9 mouse cellular contexts compared by ENCODE assay signal in the genomic region with DNA sequence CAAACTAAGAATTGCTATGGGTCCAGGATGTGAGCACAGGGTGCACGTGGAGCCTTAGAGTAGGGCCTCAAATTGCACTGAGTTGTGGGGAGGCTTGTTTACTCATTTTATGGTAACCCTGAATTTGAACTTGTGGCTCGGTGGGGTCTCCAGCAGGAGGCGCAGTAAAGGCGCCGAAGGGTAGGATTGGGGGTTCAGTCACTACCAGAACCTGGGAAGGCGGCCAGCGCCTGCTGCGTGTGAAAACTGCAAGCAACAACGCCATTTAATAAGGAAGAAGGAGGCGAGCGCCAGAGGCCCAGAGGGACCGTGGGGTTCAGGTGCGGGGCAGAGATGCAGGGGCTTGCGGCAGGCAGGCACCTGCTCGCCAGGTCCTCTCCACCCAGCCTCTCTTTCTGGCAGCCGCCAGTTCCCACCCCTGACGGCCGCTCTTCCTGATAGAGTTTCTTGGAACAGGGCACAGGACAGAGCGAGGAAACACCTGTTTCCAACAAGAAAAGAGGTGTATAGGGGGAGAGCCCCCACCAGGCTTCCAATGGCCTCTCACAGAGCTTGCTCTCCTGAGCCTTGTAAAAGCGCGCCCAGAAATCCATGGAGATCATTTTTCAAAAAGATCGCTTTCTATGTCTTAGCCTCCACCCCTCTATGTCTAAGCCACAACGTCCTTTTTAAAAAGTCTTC. TPM values are rescaled to one million over a fixed set of nuclear protein-coding genes. Genes with fewer than 3 reads are reported as not detected.
DNase-seq lines count a peak whose midpoint lies in the region; ATAC-seq lines count a peak whose summit lies in the region.
"Had no signal": no experiment of that assay in that cellular context is flagged by ENCODE, and none has a peak within 500 bp of the region (broad histone marks: within the 10 kb centered on the region; RNA-seq: fewer than 3 reads in every experiment).

No protein-coding gene starts in this region.

- peak overlapping the region; percentile 44 for H3K4me3 ChIP-seq in embryonic facial prominence, embryonic 14.5 days (ENCODE audit: low read depth, low read length)
- peak overlapping the region; percentile 40 for H3K4me3 ChIP-seq in hindbrain, embryonic 13.5 days

- H3K27ac ChIP-seq in embryonic facial prominence, embryonic 14.5 days (replicated peaks; ENCODE audit: low read depth, low read length), result no peak overlapping the region
- H3K27ac ChIP-seq in hindbrain, embryonic 13.5 days, result no peak overlapping the region

- 19% methylated on average over 15 of the region's 23 CpGs for WGBS in embryonic facial prominence, embryonic 14.5 days
- WGBS in hindbrain, embryonic 13.5 days, result 13% methylated on average over 23 of the region's 23 CpGs

- H3K9ac ChIP-seq in embryonic facial prominence, embryonic 14.5 days (ENCODE audit: low read depth, low read length), result peak overlapping the region; percentile 61; the same call in 1 of the 2 replicates
- 0 out of 2 replicates have a peak overlapping the region, but pooled peaks have one; percentile 35 for H3K9ac ChIP-seq in hindbrain, embryonic 13.5 days

- peak; percentile 9 to 41 for DNase-seq in heart, adult 18-20 months
- DNase-seq in heart, postnatal 25 days (ENCODE audit: low spot score), result no peak
- DNase-seq in R1 (ENCODE audit: low read depth, low spot score), result peak; percentile 55
- DNase-seq in embryonic facial prominence, embryonic 14.5 days (ENCODE audit: low spot score), result peak; percentile 27
- DNase-seq in thymus, postnatal 36 days, result peak; percentile 17 to 24
- no peak for DNase-seq in left cerebral cortex, adult 18-20 months (ENCODE audit: low spot score in 2 of 2)

- H3K36me3 ChIP-seq in embryonic facial prominence, embryonic 14.5 days (ENCODE audit: control insufficient read depth, insufficient read depth, low read length), result no peaks in the 10 kb centered on the region
- no peaks in the 10 kb centered on the region for H3K36me3 ChIP-seq in hindbrain, embryonic 13.5 days

- ATAC-seq in embryonic facial prominence, embryonic 14.5 days (ENCODE audit: low read depth), result peak; percentile 17; the same call in 1 of the 2 replicates
- 0 out of 2 replicates have a peak, but pooled peaks have one; percentile 14 for ATAC-seq in hindbrain, embryonic 13.5 days (ENCODE audit: low FRiP score)
- ATAC-seq in megakaryocyte-erythroid progenitor cell, adult 5-6 weeks (replicated peaks; ENCODE audit: low FRiP score, low TSS enrichment, poor library complexity, severe bottlenecking), result peak; percentile 50

- H3K9me3 ChIP-seq in embryonic facial prominence, embryonic 14.5 days (ENCODE audit: control insufficient read depth, low read length), result no peaks in the 10 kb centered on the region
- H3K9me3 ChIP-seq in hindbrain, embryonic 13.5 days, result no peaks in the 10 kb centered on the region

- intact Hi-C loops in heart, postnatal 25 days (cut with DNase I), result loop anchor here (10.0 kb wide), 1 partner anchor 78 kb away; no protein-coding TSS in a partner anchor

- peak overlapping the region; percentile 64 for H3K4me2 ChIP-seq in embryonic facial prominence, embryonic 14.5 days (ENCODE audit: low read depth, low read length)
- H3K4me2 ChIP-seq in hindbrain, embryonic 13.5 days, result peak overlapping the region; percentile 62

- peaks cover 51% of the 10 kb centered on the region for H3K27me3 ChIP-seq in embryonic facial prominence, embryonic 14.5 days (replicated peaks; ENCODE audit: control insufficient read depth, insufficient read depth, low read length)
- peaks cover 63% of the 10 kb centered on the region for H3K27me3 ChIP-seq in hindbrain, embryonic 13.5 days

- peaks cover 3% of the 10 kb centered on the region; the same call in 1 of the 2 replicates for H3K4me1 ChIP-seq in embryonic facial prominence, embryonic 14.5 days (ENCODE audit: control insufficient read depth, insufficient read depth, low read length)
- H3K4me1 ChIP-seq in hindbrain, embryonic 13.5 days (replicated peaks), result peaks cover 7% of the 10 kb centered on the region; the same call in 1 of the 2 replicates

RNA-seq across cellular contexts. Expression of a gene that starts 1.1 kb away (rescaled TPM):
- 10 to 100 TPM; 18.5 to 23.9 TPM for total RNA-seq in heart, adult 18-20 months (2021)
- 10 to 100 TPM; 12.3 to 18.9 TPM for total RNA-seq in heart, postnatal 25 days (2021)
- polyA plus RNA-seq in embryonic facial prominence, embryonic 14.5 days (2014; fragmentation: Nextera tagmentation; extraction: Ambion mirVana), result 0.97 and 1.2 TPM in 2 replicates
- polyA plus RNA-seq in hindbrain, embryonic 13.5 days (2015; fragmentation: Nextera tagmentation; extraction: Ambion mirVana), result not detected in 2 replicates
- total RNA-seq in megakaryocyte-erythroid progenitor cell, adult 5-6 weeks (2014; fragmentation: Nextera tagmentation), result not detected in 2 replicates
- total RNA-seq in megakaryocyte-erythroid progenitor cell, adult 5-6 weeks (2017), result not detected in 2 replicates
- total RNA-seq in left cerebral cortex, adult 18-20 months (2021), result under 1 TPM; 0.28 to 0.40 TPM
- total RNA-seq: hematopoietic stem cell, adult 5-6 weeks had no signal

Comparison
In these comparisons a context has a peak if more than half of its experiments do, and no peak if none do; other contexts are left out.
1. DNase-seq: peak in heart, adult 18-20 months (2 of 2), R1 (single experiment), embryonic facial prominence, embryonic 14.5 days (single experiment) and thymus, postnatal 36 days (2 of 2); none in heart, postnatal 25 days (single experiment) and left cerebral cortex, adult 18-20 months (0 of 2).
2. RNA of a gene that starts 1.1 kb away (total RNA-seq): 18.5 to 23.9 TPM in heart, adult 18-20 months and 12.3 to 18.9 TPM in heart, postnatal 25 days; 0.28 to 0.40 TPM in left cerebral cortex, adult 18-20 months and not detected in megakaryocyte-erythroid progenitor cell, adult 5-6 weeks; every median in the first group is over 4 times any median in the second.
3. Peak in every context shown above with its lines, with median percentiles within 50 percentile points of each other: ATAC-seq.